Mouse (Mus musculus) T-helper 17 cell (primary cell): ENCODE results near the gene F13a1.

Experiments
- in situ Hi-C, 2 experiments: fragments of 300-600 bp; cut with MboI, MseI; formaldehyde crosslinking; loops; 1 replicate in 1 of 2; 2 replicates in 1 of 2; pipeline ENCODE4 v1.15.1; 2025; ENCODE audit warnings: high pct_unique_total_duplicates in 2 of 2

The F13a1 gene

GRCm38 (mm10) chr13:37050126-37050525, at the start of gene F13a1:
F13a1 (minus strand) TSS chr13:37050244.
- in situ Hi-C loops, result no loop called here

DNA sequence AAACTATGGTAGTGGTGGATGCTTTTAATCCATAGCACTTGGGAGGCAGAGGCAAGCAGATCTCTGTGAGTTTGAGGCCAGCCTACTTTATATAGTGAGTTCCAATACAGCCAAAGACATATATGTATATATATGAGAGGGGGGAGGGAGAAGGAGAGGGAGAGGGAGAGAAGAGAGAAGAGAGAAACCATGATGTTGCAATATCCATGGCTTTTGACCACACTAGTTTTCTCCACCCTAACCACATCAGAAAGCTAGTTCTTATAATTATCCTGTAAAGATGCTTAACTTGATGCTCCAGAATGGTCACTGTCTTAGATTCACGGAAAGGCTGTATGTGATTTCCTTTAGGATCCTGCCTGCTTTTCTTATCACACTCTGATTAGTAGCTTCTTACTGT, 41.6 kb upstream of the F13a1 start:
- in situ Hi-C loops, result loop anchor here (10.0 to 25.0 kb wide), 2 partner anchors 403 to 1096 kb away; no protein-coding TSS in a partner anchor

GRCm38 (mm10) chr13:37089104-37089503, 39.1 kb upstream of the F13a1 start:
- in situ Hi-C loops, result loop anchor here in 1 of 2 experiments (10.0 to 25.0 kb wide), 2 partner anchors 1098 to 1474 kb away; no protein-coding TSS in a partner anchor

- in situ Hi-C loops, result loop anchor here in 1 of 2 experiments (10.0 to 25.0 kb wide), 2 partner anchors 1106 to 1467 kb away; no protein-coding TSS in a partner anchor
These were observed 31.6 kb upstream of the F13a1 start for GRCm38 (mm10) chr13:37081506-37082241.

- in situ Hi-C loops, result no loop called here
These were observed 21.3 kb upstream of the F13a1 start for GRCm38 (mm10) chr13:37071390-37071789.

DNA sequence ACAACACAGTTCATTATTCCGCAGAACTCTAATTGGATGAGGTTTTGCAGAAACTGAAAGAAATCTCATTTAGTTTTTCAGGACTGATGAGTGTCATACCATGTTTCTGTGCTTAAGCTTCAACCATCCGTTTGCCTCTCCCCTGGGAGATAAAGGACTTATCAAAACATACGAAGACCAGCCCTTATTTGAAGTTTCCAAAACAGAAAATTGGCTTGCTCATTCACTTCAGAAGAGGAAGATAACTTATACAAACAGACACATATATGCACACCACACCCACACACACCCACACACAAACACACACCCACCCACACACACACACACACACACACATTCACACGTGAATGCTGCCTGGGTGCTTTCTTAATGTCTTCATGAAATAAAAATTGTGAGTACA, 20.8 kb upstream of the F13a1 start:
- in situ Hi-C loops, result no loop called here

GRCm38 (mm10) chr13:37060810-37061209, 10.8 kb upstream of the F13a1 start:
- in situ Hi-C loops, result no loop called here

DNA sequence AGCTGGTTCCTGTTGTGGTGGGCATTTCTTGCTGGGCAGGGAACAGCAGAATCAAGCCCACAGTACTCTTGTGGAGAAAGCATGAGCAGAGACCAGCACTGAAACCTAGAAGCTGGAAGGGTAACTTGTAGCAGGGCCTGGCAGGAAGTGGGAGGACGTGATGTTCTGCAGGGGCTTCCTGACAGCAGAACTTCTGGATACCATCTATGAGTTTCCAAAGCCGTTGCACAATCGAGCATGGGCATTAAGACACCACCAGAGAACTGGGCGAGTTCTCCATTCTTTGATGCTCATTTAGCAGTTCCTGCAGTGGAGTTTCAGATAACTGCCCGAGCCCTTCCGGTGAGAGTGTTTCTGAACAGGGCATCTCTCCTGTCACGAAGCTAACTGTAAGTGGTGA, 6.6 kb upstream of the F13a1 start:
- in situ Hi-C loops, result no loop called here

DNA sequence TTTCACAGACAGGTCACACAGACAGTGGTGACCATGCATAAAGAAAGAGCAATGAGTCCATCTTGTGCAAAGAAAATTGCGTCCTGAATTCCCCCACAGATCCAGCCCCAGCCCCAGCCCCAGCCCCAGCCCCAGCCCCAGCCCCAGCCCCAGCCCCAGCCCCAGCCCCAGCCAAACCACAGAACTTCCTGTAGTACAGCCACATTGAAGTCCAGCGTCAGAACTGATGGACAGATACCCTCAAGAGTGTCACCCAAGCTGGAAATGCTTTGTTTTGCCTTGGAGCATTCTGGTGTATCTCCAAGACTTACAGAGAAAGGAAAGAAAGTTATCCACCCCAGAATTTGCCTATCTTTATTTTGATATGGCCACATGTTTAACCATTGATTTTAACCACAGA, 413 bp downstream of the F13a1 start:
- in situ Hi-C loops, result no loop called here

DNA sequence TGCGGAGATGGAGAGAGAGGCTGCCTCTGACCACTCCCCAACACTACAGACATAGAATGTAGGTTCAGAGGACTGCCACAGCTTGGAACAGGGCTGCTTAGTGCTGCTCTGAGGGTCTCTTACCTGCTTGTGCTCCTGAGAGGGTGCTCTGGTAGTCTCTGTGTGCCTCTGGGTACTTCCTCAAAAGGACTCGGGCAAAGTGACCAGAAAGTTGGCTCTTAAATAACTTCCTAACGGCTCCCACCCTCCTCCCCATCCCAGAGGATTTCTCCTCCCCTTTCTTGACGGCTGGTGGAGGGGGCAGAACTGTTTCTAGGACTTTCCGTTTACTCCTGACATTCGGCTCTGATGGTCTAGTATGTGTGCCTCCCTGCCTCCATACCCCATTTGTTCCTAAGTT, 1.0 kb downstream of the F13a1 start:
- in situ Hi-C loops, result no loop called here

GRCm38 (mm10) chr13:37045005-37045404, 5.0 kb downstream of the F13a1 start:
- in situ Hi-C loops, result no loop called here

- in situ Hi-C loops, result no loop called here
These were observed 15.3 kb downstream of the F13a1 start for GRCm38 (mm10) chr13:37034745-37035144.

DNA sequence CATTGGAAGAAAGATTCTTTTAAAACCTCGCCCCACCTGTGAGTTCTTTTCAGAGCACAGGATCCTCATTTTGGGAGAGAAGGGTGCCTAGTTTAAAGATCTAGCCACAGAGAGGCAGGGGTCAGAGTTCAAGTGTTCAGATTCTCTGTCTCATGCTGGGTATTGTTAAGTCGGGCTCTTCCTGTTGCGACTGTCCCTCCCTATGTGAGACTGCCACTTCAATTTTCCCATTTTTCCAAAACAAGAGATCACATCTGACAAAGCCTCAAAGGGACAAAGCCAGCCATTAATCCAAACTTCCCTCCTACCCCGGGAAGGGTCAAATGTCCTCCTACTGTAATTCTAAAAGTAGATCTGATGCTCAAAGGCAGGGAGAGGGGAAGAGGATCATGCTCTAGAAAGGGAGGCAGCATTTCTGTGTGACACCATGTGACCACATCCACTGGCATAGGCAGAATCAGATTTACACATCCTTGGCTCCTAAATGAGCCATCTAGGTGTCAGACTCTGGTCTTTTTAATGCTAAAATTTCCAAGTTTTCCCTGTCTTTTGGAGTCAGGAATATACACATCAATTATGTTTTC, 24.0 kb downstream of the F13a1 start:
- in situ Hi-C loops, result loop anchor here in 1 of 2 experiments (10.0 kb wide), 1 partner anchor 1319 kb away; the partner anchor contains the start of gene Bmp6

DNA sequence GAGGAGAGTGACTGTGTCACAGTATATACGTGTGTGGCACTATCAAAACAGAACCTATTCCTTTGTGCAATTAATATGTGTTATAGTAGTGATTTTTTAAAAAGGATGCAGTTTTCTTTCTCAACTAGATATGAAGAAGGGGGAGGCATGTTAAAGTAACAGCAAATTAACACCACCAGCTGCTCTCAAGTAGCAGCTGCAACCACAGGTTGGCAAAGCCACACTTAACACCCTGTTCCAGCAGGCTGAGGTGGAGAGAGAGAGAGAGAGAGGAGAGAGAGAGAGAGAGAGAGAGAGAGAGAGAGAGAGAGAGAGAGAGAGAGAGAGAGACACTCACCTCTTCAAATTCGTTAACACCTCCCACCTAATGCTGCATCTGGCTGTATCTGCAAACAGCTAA, 28.5 kb downstream of the F13a1 start:
- in situ Hi-C loops, result loop anchor here in 1 of 2 experiments (10.0 kb wide), 1 partner anchor 1323 kb away; the partner anchor contains the start of gene Bmp6

GRCm38 (mm10) chr13:37010771-37011170, 39.3 kb downstream of the F13a1 start:
- in situ Hi-C loops, result loop anchor here in 1 of 2 experiments (5.0 kb wide), 3 partner anchors 68 to 297 kb away; no protein-coding TSS in a partner anchor

- in situ Hi-C loops, result loop anchor here (5.0 to 10.0 kb wide), 5 partner anchors 64 to 291 kb away; partner anchors contain the start of gene Nrn1 (in 1 of the 2)
These were observed 43.8 kb downstream of the F13a1 start for GRCm38 (mm10) chr13:37006224-37006623.

- in situ Hi-C loops, result no loop called here
These were observed 50.8 kb downstream of the F13a1 start for GRCm38 (mm10) chr13:36999210-36999705.

DNA sequence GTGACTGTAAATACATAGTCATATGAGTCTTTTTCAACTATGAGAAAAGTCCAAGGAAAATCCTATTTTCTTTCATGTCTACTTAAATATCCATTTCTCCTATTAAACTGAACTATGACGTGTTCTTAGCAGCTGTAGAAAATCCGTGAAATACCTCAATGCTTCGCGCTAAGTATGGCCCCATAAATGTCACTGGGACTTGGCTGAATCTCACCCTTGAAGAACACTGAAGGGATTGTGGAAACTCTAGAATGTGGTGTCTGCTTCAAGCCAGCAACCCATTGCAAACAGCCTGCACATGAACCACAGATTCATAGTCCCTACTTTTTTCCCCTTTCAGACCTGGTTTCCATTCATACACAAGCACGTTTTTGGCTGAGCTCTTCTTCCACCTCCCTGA, 56.5 kb downstream of the F13a1 start:
- in situ Hi-C loops, result loop anchor here in 1 of 2 experiments (5.0 kb wide), 1 partner anchor 814 kb away; no protein-coding TSS in a partner anchor

- in situ Hi-C loops, result no loop called here
These were observed 61.7 kb downstream of the F13a1 start for GRCm38 (mm10) chr13:36988392-36988791.

- in situ Hi-C loops, result no loop called here
These were observed 77.0 kb downstream of the F13a1 start for GRCm38 (mm10) chr13:36973016-36973415.

GRCm38 (mm10) chr13:36972226-36972625, 77.8 kb downstream of the F13a1 start:
- in situ Hi-C loops, result no loop called here

GRCm38 (mm10) chr13:36962926-36963325, 87.1 kb downstream of the F13a1 start:
- in situ Hi-C loops, result no loop called here
